Mouse (Mus musculus): ENCODE data around the gene Lrrc7. TPM values are rescaled to one million over a fixed set of nuclear protein-coding genes. Genes with fewer than 3 reads are reported as not detected.

The Lrrc7 gene
- 1.1 and 2.1 TPM in 2 replicates for polyA plus RNA-seq (2012; rRNA removed)

DNA sequence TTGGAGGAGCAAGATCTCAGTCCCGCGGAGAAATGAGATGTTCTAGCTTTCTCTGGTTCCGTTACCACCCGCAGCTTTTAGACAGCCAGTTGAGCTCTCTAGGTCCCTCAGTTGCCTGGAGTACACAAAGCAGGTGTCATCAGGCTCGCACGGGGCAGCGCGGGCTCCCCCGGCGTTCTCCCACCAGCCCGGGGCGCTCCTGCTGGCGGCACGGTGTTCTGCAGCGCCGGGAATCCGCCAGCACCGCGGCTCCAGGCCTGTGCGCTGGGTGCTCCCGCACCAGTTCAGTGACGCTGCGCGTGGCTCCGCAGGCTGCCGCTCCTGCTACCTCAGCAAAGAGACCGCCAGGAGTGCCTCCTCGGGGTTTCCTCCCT, at the start of gene Lrrc7:
TSS of gene Lrrc7 (minus strand) at position 235 of the 374 bp plus-strand sequence.
- DNase-seq (ENCODE audit: low spot score): no peak

DNA sequence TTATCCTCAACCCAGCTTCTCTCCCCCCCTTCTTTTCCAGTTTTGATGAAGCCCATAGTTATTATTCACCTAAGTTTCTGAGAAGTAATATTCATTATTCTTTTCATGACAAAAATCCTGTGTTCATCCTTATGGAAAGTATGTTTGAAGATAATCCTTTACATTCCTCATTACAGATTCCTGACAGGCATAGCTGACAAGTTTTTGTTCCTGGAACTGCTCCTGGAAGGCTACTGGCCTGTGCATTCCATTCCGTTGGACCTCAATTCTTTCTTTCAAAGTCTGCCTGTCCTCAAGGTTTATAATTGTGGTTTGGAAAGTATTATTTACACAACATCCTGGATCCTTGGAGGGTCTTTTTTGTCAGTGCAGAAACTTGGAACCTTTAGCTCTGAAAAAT, 45.0 kb upstream of the Lrrc7 start:
- DNase-seq (ENCODE audit: low spot score): no peak

DNA sequence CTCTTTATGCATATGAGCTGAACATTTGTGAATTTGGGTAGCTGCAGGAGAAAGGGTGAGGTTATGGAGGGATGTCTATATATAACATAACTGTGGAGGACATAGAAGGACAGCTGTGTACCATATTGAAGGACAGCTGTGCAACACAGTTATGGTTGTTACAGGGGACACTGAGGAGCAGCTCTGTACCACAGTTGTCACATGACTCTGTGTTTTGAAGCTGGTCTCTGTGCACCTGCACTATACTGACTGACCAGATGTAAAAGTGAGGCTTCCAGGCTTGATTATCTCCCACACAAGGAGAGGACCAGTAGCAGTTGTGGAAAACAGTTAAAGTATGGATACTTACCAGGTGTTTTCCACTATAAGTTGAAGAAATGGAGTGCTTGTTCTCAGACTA, 43.3 kb upstream of the Lrrc7 start:
- DNase-seq (ENCODE audit: low spot score): no peak

DNA sequence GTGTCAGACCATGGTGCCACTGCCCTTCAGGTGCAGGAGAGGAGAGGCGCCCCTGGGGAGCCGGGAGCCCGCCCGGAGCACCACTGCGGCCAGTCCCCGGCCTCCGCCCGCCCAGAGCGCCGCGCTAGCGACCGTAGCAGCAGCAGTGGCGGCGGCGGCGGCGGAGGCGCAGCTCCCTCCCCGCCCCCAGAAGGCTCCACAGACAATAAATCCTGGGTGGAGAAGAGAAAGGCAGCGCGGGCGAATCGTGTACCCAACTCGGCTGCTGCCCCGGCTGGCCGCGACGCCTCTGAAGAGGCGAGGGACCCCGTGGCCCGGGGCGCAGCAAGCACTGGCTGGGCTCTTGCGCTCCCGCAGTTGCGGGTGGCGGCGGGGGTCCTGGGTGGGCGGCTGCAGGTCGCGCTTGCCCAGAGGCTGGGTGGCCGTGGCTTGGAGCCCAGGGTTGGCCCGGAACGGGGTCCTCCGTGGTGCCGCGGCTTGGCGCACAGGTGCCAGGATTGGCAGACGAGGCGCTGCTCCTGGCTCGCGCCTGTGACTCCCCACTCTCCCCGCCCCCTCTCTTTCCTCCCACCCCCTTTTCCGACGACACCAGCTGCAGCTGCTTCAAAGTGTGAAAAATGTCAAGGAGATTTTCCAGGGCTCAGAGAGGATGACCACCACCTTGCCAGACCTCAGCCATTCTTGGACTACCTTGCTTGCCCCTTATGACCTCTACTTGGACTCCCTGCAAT, 600 bp downstream of the Lrrc7 start:
- no peak for DNase-seq (ENCODE audit: low spot score)

DNA sequence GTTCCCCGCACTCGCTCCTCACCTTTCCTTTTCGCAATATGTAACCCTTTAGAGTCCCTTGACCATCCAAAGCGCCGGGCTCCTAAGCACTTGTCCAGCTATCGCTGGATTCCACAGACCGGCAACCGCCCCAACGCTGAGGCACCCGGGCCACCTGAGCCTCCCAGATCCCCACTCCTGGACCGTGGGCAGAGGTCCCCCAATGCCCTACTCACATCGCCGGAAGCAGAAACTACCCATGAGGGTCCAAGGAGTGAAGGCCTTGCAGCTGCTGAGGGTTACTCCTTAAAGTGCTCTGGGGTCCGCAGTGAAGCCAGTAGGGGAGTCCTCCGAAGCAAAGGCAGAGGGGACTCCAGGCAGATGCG, 1.1 kb downstream of the Lrrc7 start:
- no peak for DNase-seq (ENCODE audit: low spot score)

DNA sequence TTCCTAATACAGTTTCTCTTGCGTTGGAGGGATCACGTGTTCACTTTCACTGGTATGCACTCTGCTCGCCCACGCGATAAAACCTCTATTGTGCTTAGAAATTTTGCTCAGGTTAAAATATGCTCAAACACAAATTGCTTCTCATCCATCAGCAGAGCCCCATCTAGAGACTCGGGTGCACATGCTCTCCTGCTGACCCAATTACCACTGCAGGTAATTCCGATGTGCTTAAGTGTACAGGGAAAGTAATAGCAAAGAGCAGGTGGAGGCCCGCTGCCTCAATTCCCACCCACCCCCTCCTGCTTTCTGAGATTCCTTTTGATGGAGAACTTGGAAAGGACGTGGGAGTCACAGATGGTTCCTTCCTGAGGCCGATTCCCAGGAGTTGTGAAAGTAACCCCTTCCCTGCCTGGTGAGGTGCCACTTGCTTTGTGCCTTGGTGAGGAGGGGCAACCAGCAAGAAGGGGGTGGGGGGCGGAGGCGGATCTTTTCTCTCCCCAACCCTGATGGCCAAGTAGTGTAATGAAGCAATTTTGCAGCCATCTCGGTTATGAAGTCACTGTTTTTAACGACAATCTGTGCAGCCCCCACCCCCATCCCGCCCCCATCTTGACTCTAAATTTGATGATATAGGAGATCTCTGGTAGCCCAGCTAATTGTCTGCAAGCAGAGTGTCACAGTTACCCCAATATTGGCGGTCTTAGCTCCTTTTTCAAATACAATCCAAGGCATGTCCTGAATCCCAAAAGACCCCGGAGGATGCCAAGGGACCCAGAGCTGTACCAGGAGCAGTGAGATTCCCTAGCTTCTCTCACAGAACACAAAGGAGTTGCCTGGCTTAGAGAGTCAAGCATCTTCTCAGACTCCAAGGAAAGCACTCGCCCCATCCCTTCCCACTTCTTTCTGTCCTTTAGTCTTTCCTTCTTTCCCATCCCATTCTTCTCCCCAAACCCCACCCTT, 2.0 kb downstream of the Lrrc7 start:
- DNase-seq (ENCODE audit: low spot score): no peak

DNA sequence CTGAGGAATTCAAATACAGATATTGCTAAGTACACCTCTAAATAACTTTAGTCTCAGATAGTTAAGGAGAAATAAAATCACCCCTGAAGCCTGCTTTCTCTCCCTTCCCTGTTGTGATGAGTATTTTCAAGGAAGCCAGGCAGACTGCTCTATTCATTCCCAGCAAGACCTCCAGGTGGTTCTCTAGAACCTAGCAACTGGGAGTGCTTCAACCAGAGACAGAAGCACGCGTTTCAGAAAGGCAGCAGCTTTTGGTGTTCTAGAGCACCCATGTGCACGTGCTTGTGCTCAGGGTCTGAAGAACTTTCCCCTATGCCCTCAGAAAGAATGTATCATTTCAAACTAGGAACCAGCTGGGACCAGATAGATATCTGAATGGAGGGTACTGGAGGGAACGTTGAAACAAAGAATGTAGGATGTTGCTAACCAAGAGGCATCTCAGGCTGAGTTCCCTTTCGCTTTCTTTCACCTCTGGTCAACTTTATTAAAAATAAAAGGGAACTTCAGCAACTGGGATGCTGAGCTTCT, 2.8 kb downstream of the Lrrc7 start:
- no peak for DNase-seq (ENCODE audit: low spot score)

DNA sequence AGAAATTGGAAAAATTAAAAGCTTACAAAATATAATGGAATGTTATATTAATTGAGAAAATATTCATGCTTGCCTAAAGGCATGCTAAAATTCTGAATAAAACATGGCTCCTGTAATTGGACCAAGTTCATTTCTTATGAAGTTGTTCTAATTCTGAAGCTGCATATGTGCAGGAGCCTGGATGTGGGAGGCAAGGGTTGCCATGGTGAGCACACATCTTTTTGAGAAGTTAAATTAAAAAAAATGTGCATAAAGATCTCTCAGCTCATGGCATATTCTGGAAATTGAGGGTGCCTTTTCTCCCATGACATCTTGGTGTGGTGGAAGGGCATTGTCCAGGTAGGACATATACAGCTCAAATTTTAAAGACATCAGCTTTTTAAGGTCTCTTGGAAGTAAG, 3.4 kb downstream of the Lrrc7 start:
- no peak for DNase-seq (ENCODE audit: low spot score)

DNA sequence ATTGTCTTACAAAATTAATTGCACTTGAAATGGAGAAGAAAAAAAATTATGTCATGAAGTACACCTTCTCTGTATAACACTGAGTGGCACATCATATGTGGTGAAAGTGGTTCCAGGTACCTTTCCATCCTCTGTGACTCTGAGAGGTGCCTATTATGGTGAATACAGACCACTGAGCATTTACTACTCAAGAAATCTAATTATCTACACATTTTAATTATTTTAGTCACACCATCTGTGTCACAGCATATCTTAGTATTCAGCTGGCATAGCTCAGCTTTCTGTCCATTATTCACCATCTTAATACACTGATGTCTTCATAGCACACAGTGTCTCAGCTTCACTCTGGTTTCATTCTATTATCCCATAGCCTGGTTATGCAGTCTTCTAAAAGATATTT, 7.7 kb downstream of the Lrrc7 start:
- no peak for DNase-seq (ENCODE audit: low spot score)

DNA sequence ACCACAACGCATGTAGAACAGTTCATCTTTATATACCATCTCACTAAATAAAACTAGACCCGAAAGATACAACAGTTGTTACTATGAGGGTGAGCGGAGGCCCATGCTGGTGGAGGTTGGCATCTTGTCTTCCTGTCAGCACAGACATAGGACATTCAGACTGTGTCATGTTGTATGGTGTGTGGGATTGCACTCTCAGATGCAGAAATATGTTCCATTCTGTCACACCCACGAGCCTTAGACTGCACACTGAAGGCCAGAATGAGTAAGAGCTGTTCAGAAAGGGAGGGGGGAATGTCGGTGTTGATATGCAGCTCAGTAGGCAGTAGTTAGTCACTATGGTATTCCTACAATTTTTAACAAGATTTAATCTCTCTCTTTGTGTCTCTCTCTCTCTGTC, 9.9 kb downstream of the Lrrc7 start:
- no peak for DNase-seq (ENCODE audit: low spot score)

DNA sequence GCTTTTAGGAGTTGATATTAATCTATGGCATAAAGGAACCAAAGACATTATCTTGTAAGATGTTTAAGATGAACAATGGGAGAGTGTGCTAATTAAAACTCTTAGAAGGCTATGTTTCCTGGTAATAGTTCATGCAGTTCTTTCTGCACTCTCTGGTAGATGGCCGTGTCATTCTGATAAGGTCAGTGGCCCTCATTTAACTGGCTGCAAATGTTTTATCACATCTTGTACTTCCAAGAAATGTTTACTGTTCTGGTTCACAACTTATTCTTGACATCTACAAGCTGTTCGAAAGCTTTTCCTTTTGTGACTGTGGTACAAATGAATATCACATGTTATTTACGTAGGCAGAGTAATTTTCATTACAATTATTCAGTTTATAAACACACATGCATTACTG, 18.5 kb downstream of the Lrrc7 start:
- no peak for DNase-seq (ENCODE audit: low spot score)

DNA sequence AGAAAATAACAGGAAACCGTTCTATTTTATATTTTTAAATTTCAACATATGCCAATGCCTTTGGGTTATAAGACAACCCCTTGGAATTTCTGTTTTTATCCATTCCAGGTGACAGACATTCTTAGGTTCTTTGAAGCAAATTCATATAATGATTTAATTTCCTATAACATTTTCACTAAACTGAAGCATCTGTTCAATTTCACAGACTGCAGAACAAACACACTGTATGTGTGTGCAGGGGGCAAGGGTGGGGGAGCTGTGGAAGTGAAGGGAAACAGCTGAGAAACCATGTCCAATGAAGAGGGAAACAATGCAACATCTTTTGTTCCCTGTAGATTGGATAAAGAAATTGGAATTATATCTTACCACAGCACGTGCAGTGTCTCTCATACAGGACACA, 29.2 kb downstream of the Lrrc7 start:
- no peak for DNase-seq (ENCODE audit: low spot score)

DNA sequence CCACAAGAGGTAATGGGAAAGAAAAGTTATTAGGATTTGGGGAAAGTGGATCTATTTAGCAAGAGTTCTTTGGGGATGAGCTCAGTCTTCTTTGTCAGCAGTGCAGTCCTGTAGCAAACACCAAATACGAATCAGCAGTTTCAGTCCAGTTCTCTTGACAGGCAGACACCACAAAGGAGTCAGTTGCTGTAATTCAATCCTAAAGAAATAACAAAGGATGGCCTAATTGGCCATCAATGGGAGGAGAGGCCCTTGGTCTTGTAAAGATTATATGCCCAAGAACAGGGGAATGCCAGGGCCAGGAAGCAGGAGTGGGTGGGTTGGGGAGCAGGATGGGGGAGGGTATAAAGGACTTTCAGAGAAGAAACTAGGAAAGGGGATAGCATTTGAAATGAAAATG, 33.5 kb downstream of the Lrrc7 start:
- no peak for DNase-seq (ENCODE audit: low spot score)

DNA sequence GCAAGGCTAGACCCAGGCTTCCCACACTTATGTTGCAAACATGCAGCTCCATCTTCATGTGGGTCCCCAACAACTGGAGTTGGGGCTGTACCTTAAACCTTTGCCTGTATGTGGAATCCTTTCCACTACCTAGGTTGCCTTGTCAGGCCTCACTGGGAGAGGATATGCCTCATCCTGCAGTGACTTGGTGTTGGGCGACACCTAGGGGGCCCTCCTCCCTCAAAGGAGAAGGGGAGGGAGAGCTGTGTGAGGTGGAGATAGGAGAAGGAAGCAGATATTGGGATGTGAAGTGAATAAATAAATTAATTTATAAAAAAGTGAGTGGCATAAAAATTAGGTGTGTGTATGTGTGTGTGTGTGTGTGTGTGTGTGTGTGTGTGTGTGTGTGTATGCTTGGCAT, 68.3 kb downstream of the Lrrc7 start:
- DNase-seq (ENCODE audit: low spot score): no peak

DNA sequence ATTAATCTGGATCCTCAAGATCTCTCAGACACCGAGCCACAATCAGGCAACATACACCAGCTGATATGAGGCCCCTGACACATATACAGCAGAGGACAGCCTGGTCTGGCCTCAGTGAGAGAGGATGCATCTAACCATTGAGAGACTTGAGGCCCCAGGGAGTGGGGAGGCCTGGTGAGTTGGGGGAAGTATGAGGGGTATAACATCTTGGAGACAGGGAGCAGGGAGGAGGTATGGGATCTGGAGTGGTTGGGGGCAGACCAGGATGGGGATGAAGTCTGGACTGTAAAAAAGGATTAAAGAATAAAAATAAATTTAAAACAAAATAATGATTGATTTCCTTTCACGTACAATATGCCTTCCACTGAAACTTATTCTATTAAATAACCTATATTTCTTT, 82.3 kb downstream of the Lrrc7 start:
- DNase-seq (ENCODE audit: low spot score): no peak

DNA sequence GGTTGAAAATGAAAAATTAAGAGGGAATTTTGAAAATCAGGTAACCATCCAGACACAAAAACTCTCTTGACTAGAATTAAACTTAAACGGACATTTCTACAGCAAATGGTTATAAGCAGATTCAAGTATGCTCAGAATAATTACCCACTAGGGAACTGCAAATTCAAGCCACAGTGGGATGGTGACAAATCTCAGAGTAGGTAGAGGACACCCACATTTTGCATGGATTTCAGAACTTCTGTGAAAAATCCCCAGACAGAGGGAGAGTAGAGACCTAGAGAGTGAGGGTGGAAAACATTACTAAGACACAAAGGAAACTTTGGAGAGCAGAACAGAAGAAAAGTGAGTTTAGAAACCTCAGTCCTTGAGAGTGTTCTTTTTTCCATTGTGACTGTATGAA, 161.4 kb downstream of the Lrrc7 start:
- DNase-seq (ENCODE audit: low spot score): no peak

DNA sequence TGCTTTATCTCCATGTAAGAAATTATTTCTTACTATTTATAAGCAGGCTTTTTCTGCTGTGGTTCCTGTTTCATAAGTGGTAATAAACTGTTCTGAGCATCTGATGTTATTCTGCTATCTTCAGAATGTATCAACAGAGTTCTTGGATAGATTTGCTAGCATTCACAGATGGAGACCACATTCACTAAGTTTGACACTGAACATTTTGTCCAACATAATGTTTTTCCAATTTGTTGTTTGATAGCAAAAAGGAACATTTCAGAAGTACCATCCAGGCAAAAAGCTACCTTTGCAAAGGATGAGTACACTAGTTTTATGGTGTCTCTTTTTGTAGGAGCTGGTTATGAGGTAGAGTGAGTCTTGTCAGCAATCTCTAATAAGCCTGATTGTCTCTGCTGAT, 170.5 kb downstream of the Lrrc7 start:
- no peak for DNase-seq (ENCODE audit: low spot score)

DNA sequence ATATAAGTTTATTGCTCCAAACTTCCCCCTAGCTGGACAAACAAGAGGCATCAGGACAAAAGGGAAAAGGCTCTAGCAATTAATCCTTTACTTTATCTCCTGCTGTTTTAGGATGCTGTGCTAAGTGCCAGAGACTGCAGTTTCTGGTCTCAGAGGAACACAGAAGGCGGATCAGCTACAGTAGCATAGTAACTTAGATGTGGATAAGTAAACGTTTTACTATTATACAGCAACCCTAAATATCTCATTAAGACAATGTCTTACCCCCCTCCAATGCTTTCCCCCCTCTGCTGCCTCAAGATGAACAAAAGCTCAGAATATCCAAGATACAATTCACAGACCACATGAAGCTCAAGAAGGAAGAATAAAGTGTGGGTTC, 174.0 kb downstream of the Lrrc7 start:
- no peak for DNase-seq (ENCODE audit: low spot score)

DNA sequence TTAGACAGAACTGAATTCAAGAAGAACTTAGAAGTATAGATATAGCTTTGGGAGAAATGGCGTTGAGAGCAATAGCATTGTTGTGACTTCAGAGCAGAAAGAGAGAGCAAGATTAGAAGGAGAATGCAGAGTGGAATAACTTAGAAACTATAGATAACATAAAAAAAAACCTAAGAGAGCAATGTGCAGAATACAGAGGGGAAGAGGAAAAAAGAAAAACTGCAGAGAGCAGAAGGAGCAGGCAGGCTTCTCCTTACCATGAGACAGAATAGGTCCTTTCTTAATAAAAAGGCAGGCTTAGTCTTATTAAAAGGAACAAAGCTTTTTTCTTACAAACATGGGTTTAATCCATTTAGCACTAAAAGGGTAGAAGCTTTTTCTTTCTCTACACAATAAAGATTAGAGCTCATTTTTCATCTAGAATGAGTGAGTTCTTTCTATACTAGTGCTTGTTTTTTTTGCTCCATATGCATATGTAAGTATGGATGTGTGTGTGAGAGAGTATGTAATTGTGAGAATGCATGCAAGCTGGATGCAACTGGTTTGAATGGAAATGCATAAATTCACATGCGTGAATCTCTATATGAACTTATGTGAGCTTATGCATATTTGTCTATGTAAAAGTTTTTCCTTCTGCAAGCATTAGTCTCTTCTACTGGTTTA, 174.5 kb downstream of the Lrrc7 start:
- DNase-seq (ENCODE audit: low spot score): no peak

DNA sequence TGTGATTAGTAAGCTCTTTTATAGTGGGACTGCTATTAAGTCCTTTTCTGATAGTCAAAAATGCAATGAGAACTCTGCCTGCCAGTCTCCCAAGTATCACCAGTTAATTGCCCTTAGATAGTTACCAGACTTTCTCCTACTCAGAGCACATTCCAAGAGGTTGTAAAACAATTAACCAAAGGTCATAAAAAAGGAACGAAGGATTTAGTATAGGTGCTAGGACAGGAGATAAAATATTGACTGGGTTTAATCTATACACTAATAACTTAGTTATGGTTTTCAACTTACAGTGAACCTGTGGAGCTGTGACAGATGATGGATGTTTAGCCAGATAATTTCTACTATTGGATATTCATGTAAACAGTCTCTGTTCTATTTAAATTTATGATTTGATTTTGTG, 175.2 kb downstream of the Lrrc7 start:
- DNase-seq (ENCODE audit: low spot score): no peak

DNA sequence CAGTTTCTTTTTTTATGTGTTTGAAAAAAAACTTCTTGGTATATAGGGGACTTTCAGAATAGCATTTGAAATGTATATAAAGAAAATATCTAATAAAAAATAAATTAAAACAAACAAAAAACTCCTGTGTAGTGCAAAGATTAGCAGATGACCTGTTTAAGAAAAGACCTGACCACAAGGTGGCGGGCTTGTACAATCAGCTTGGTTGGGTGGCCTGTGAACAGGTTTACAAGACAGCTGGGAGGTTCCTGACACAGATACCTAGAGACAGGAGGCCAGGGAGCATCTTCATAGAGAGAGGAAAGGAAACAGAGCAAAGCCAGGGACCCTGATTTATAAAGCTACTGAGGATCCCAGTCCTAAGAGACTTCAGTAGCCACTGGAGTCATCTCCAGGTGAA, 186.1 kb downstream of the Lrrc7 start:
- DNase-seq (ENCODE audit: low spot score): no peak

DNA sequence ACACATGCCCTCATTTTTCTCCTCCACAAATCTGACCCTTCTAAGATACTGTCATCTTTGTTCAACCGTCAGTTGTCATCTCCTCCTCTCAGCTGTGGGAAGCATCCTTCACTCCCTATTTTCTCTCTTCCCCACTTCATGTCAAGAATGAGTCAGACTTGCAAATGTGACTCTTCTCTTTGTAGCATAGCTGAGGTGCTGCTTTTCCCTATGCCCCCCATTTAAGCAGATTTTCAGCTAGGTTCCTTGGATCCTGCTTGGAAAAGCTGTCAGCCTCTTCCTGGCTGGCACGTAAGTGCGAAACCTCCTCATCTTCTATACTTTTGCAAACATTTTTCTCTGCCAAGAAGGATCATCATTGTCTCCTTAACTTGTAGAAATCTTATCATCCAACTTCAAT, 192.9 kb downstream of the Lrrc7 start:
- DNase-seq (ENCODE audit: low spot score): no peak

DNA sequence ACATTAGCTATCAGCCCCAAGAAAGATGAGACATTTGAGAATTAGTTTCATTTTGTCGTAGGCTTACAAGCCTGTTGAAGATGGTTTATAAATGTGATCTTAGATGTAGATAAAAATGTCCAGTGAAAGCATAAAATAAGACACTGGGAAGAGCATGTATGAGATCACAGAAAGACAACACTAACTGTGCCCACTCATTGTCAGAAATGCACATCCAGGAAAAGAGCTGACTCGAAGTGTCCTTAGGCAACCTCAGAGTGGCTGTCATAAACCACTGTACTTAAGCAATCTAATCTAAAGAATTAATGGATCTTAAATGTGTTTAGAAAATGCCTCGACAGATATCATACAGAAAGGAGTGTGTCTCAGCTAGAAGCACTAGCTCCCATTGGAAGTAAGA, 196.2 kb downstream of the Lrrc7 start:
- DNase-seq (ENCODE audit: low spot score): no peak

All from urinary bladder, adult 2 months (tissue).